Mouse (Mus musculus) neural tube, embryonic 13.5 days (tissue): ENCODE measurements around the gene Swsap1. TPM values are rescaled to one million over a fixed set of nuclear protein-coding genes. Genes with fewer than 3 reads are reported as not detected.

Experiments
- ATAC-seq: fragments of 200-750 bp; cut with Nextera tagmentation; 2 replicates; pipeline ENCODE4 v1.8.0; 2017; ENCODE audit warnings: low read depth, mild to moderate bottlenecking, moderate TSS enrichment, moderate library complexity
- H3K27ac ChIP-seq: fragments of 300-500 bp; sonication (generic); replicated peaks from 2 replicates; pipeline ENCODE4 v1.5.1; 2015; ENCODE audit warnings: moderate library complexity, mild to moderate bottlenecking, inconsistent platforms
- H3K27me3 ChIP-seq: fragments of 300-500 bp; sonication (generic); 2 replicates; pipeline ENCODE4 v1.6.1; 2015; ENCODE audit warnings: mild to moderate bottlenecking, inconsistent platforms
- H3K36me3 ChIP-seq: fragments of 300-500 bp; sonication (generic); 2 replicates; pipeline ENCODE4 v1.6.1; 2015; ENCODE audit warnings: mild to moderate bottlenecking, inconsistent platforms
- H3K4me1 ChIP-seq: fragments of 300-500 bp; sonication (generic); replicated peaks from 2 replicates; pipeline ENCODE4 v1.6.1; 2015; ENCODE audit warnings: inconsistent platforms
- H3K4me2 ChIP-seq: fragments of 300-500 bp; sonication (generic); 2 replicates; pipeline ENCODE4 v1.6.1; 2015; ENCODE audit warnings: inconsistent platforms, mild to moderate bottlenecking, moderate library complexity
- H3K4me3 ChIP-seq: fragments of 300-500 bp; sonication (generic); 2 replicates; pipeline ENCODE4 v1.5.1; 2015; ENCODE audit warnings: mild to moderate bottlenecking, inconsistent platforms
- H3K9ac ChIP-seq: fragments of 300-500 bp; sonication (generic); 2 replicates; pipeline ENCODE4 v1.6.1; 2015; ENCODE audit warnings: moderate library complexity, mild to moderate bottlenecking, inconsistent platforms
- H3K9me3 ChIP-seq: fragments of 300-500 bp; sonication (generic); 2 replicates; pipeline ENCODE4 v1.6.1; 2016; ENCODE audit warnings: inconsistent platforms
- WGBS: fragments of 180-500 bp; shearing (Covaris S2); methylation state at CpG from one replicate; pipeline ENCODE4 v1.1.7; 2015; 5-methylcytosine and 5-hydroxymethylcytosine counted together
- polyA plus RNA-seq: library from polyadenylated mRNA; unstranded; fragments of >200 nt; fragmentation: Nextera tagmentation; extraction: Ambion mirVana; gene quantifications from 2 replicates; pipeline ENCODE4 v1.2.1, GENCODE M21; 2015

The Swsap1 gene
- polyA plus RNA-seq, 1 experiment from 2014 or later = 8.8 TPM

GRCm38 (mm10) chr9:21925034-21925433 lies 30.5 kb upstream of the Swsap1 start:
- peaks cover 16% of the 10 kb centered on the region for H3K4me1 ChIP-seq
- H3K27me3 ChIP-seq = no peaks in the 10 kb centered on the region
- no peak for ATAC-seq
- no peak overlapping the region for H3K9ac ChIP-seq
- no peak overlapping the region for H3K27ac ChIP-seq
- no peak overlapping the region for H3K4me2 ChIP-seq
- no peak overlapping the region for H3K4me3 ChIP-seq
- 80% methylated on average over 3 of the region's 3 CpGs for WGBS
- peaks cover 7% of the 10 kb centered on the region; the same call in 1 of the 2 replicates for H3K36me3 ChIP-seq
- no peaks in the 10 kb centered on the region for H3K9me3 ChIP-seq

GRCm38 (mm10) chr9:21925506-21925905 lies 30.0 kb upstream of the Swsap1 start:
- H3K27ac ChIP-seq = no peak overlapping the region
- H3K36me3 ChIP-seq = peaks cover 7% of the 10 kb centered on the region; the same call in 1 of the 2 replicates
- no peak overlapping the region for H3K4me2 ChIP-seq
- peaks cover 16% of the 10 kb centered on the region for H3K4me1 ChIP-seq
- ATAC-seq = no peak
- H3K27me3 ChIP-seq = no peaks in the 10 kb centered on the region
- H3K4me3 ChIP-seq = no peak overlapping the region
- WGBS = 100% methylated on average over 1 of the region's 1 CpGs
- no peak overlapping the region for H3K9ac ChIP-seq
- no peaks in the 10 kb centered on the region for H3K9me3 ChIP-seq

GRCm38 (mm10) chr9:21926155-21926554 lies 29.4 kb upstream of the Swsap1 start:
- Histone ChIP-seq H3K4me1 (peaks cover 16% of the 10 kb centered on the region), H3K27me3 (no peaks in the 10 kb centered on the region), H3K4me2 (peak overlapping the region; percentile 67), H3K9me3 (no peaks in the 10 kb centered on the region), H3K36me3 (peaks cover 7% of the 10 kb centered on the region; the same call in 1 of the 2 replicates), H3K9ac (peak overlapping the region; percentile 79), H3K4me3 (peak overlapping the region; percentile 52), H3K27ac (no peak overlapping the region)
- WGBS = 81% methylated on average over 6 of the region's 6 CpGs
- ATAC-seq = no peak

GRCm38 (mm10) chr9:21926784-21927183 lies 28.8 kb upstream of the Swsap1 start:
- Histone ChIP-seq H3K9ac (peak overlapping the region; percentile 79), H3K27ac (peak overlapping the region; percentile 71), H3K4me1 (peaks cover 16% of the 10 kb centered on the region), H3K9me3 (no peaks in the 10 kb centered on the region), H3K36me3 (peaks cover 7% of the 10 kb centered on the region; the same call in 1 of the 2 replicates), H3K27me3 (no peaks in the 10 kb centered on the region), H3K4me2 (peak overlapping the region; percentile 67), H3K4me3 (peak overlapping the region; percentile 52)
- WGBS = 3% methylated on average over 6 of the region's 6 CpGs
- peak; percentile 15; the same call in 1 of the 2 replicates for ATAC-seq

GRCm38 (mm10) chr9:21927208-21927753 lies 28.3 kb upstream of the Swsap1 start, which contains the start of the genes Ccdc159 and Tmem205:
TSS of gene Ccdc159 (plus strand) at chr9:21927471.
TSS of gene Tmem205 (minus strand) at chr9:21927556.
- H3K9ac ChIP-seq = peak within 1 kb of the TSS; percentile 79
- peaks cover 16% of the 10 kb centered on the region for H3K4me1 ChIP-seq
- under 1% methylated on average over 28 of the region's 28 CpGs for WGBS
- no peaks in the 10 kb centered on the region for H3K9me3 ChIP-seq
- peak; percentile 97 for ATAC-seq
- peak within 1 kb of the TSS; percentile 71 for H3K27ac ChIP-seq
- peaks cover 7% of the 10 kb centered on the region; the same call in 1 of the 2 replicates for H3K36me3 ChIP-seq
- peak within 1 kb of the TSS; percentile 67 for H3K4me2 ChIP-seq
- no peaks in the 10 kb centered on the region for H3K27me3 ChIP-seq
- H3K4me3 ChIP-seq = peak within 1 kb of the TSS; percentile 52

GRCm38 (mm10) chr9:21929208-21929607 lies 26.3 kb upstream of the Swsap1 start:
- WGBS = 67% methylated on average over 3 of the region's 3 CpGs
- no peak overlapping the region for H3K4me2 ChIP-seq
- peaks cover 7% of the 10 kb centered on the region; the same call in 1 of the 2 replicates for H3K36me3 ChIP-seq
- no peaks in the 10 kb centered on the region for H3K9me3 ChIP-seq
- no peak for ATAC-seq
- no peak overlapping the region for H3K4me3 ChIP-seq
- H3K27ac ChIP-seq = no peak overlapping the region
- no peaks in the 10 kb centered on the region for H3K27me3 ChIP-seq
- H3K9ac ChIP-seq = no peak overlapping the region
- peaks cover 12% of the 10 kb centered on the region for H3K4me1 ChIP-seq

GRCm38 (mm10) chr9:21932006-21932405 lies 23.5 kb upstream of the Swsap1 start:
- Histone ChIP-seq H3K36me3 (no peaks in the 10 kb centered on the region), H3K9me3 (no peaks in the 10 kb centered on the region), H3K27me3 (no peaks in the 10 kb centered on the region), H3K4me3 (no peak overlapping the region), H3K4me1 (peaks cover 4% of the 10 kb centered on the region; the same call in 1 of the 2 replicates), H3K27ac (no peak overlapping the region), H3K9ac (no peak overlapping the region), H3K4me2 (no peak overlapping the region)
- 59% methylated on average over 2 of the region's 2 CpGs for WGBS
- no peak for ATAC-seq

- no peak overlapping the region for H3K27ac ChIP-seq
- H3K9me3 ChIP-seq = no peaks in the 10 kb centered on the region
- H3K4me3 ChIP-seq = no peak overlapping the region
- WGBS = 64% methylated on average over 12 of the region's 12 CpGs
- H3K4me2 ChIP-seq = no peak overlapping the region
- no peaks in the 10 kb centered on the region for H3K36me3 ChIP-seq
- no peak for ATAC-seq
- no peak overlapping the region for H3K9ac ChIP-seq
- no peaks in the 10 kb centered on the region for H3K27me3 ChIP-seq
- peaks cover 7% of the 10 kb centered on the region for H3K4me1 ChIP-seq
Observed at GRCm38 (mm10) chr9:21932445-21933137, 23.0 kb upstream of the Swsap1 start.

GRCm38 (mm10) chr9:21934021-21934420 lies 21.5 kb upstream of the Swsap1 start:
- H3K9ac ChIP-seq = no peak overlapping the region
- no peak overlapping the region for H3K4me3 ChIP-seq
- no peak for ATAC-seq
- H3K36me3 ChIP-seq = peaks cover 1% of the 10 kb centered on the region; the same call in 1 of the 2 replicates
- peaks cover 21% of the 10 kb centered on the region for H3K4me1 ChIP-seq
- H3K27ac ChIP-seq = no peak overlapping the region
- WGBS = 93% methylated on average over 12 of the region's 12 CpGs
- no peak overlapping the region for H3K4me2 ChIP-seq
- no peaks in the 10 kb centered on the region for H3K27me3 ChIP-seq
- no peaks in the 10 kb centered on the region for H3K9me3 ChIP-seq

- H3K27me3 ChIP-seq = no peaks in the 10 kb centered on the region
- peaks cover 15% of the 10 kb centered on the region for H3K36me3 ChIP-seq
- H3K9ac ChIP-seq = no peak overlapping the region
- WGBS = 87% methylated on average over 7 of the region's 7 CpGs
- H3K9me3 ChIP-seq = no peaks in the 10 kb centered on the region
- no peak overlapping the region for H3K4me3 ChIP-seq
- no peak overlapping the region for H3K27ac ChIP-seq
- H3K4me2 ChIP-seq = no peak overlapping the region
- ATAC-seq = no peak
- peaks cover 25% of the 10 kb centered on the region for H3K4me1 ChIP-seq
Observed at GRCm38 (mm10) chr9:21935466-21936131, 20.0 kb upstream of the Swsap1 start.

- Histone ChIP-seq H3K36me3 (peaks cover 26% of the 10 kb centered on the region), H3K4me1 (peaks cover 25% of the 10 kb centered on the region), H3K4me3 (peak within 1 kb of the TSS; percentile 73), H3K4me2 (peak within 1 kb of the TSS; percentile 62), H3K9ac (peak within 1 kb of the TSS; percentile 89), H3K27ac (peak within 1 kb of the TSS; percentile 86), H3K9me3 (no peaks in the 10 kb centered on the region), H3K27me3 (no peaks in the 10 kb centered on the region)
- ATAC-seq = peak; percentile 95
- 1% methylated on average over 43 of the region's 43 CpGs for WGBS
Observed at GRCm38 (mm10) chr9:21936692-21937570, 18.6 kb upstream of the Swsap1 start, which contains the start of gene Plppr2. TSS of gene Plppr2 (plus strand) at chr9:21937033.
